Mouse (Mus musculus) heart, embryonic 10.5 days (tissue): Measurements from ENCODE around the gene Rasal2. TPM values are rescaled to one million over a fixed set of nuclear protein-coding genes. Genes with fewer than 3 reads are reported as not detected.

Source experiments
- DNase-seq: peaks from one replicate; pipeline ENCODE4 v3.0.0-alpha.2; 2017; ENCODE audit warnings: low spot score
- H3K27ac ChIP-seq: fragments of 300-500 bp; sonication (generic); 2 replicates; pipeline ENCODE4 v1.5.1; 2016; ENCODE audit warnings: mild to moderate bottlenecking
- H3K27me3 ChIP-seq: fragments of 300-500 bp; sonication (generic); 2 replicates; pipeline ENCODE4 v1.6.1; 2016; ENCODE audit warnings: mild to moderate bottlenecking; ENCODE audit not compliant: poor library complexity, insufficient read depth, severe bottlenecking
- H3K36me3 ChIP-seq: fragments of 300-500 bp; sonication (generic); 2 replicates; pipeline ENCODE4 v1.6.1; 2016; ENCODE audit warnings: mild to moderate bottlenecking, moderate library complexity
- H3K4me1 ChIP-seq: fragments of 300-500 bp; sonication (generic); 2 replicates; pipeline ENCODE4 v1.6.1; 2016; ENCODE audit warnings: mild to moderate bottlenecking
- H3K4me3 ChIP-seq: fragments of 300-500 bp; sonication (generic); 2 replicates; pipeline ENCODE4 v1.5.1; 2016; ENCODE audit warnings: mild to moderate bottlenecking, moderate library complexity
- H3K9me3 ChIP-seq: fragments of 300-500 bp; sonication (generic); 2 replicates; pipeline ENCODE4 v1.6.1; 2016; ENCODE audit warnings: mild to moderate bottlenecking, moderate library complexity
- WGBS: fragments of 180-500 bp; shearing (Covaris S2); methylation state at CpG from one replicate; pipeline ENCODE4 v1.1.7; 2016; 5-methylcytosine and 5-hydroxymethylcytosine counted together
- polyA plus RNA-seq: library from polyadenylated mRNA; unstranded; fragments of >200 nt; fragmentation: Nextera tagmentation; extraction: Ambion mirVana; gene quantifications from 2 replicates; pipeline ENCODE4 v1.2.1, GENCODE M21; 2016

Gene Rasal2
- polyA plus RNA-seq, 1 experiment from 2014 or later: 13.2 TPM

DNA sequence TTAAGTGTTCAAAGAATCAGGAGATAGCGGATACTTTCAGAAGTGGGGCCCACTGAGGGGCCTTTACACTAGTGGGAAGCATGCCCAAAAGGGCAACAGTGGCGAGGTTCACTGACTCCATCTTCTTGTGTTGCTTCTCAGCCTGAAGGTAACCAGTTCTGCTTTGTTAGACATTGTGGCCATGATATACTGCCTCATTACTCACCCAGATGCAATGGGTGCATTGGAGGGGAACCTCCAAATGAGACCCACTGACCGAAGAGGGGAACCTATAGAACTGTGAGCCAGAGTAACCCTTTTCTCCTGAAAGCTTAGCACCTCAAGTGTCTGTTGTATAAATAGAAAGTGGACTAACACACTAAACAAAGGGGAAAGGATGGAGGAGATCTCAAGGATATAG, 116.5 kb downstream of the Rasal2 start:
- no peaks in the 10 kb centered on the region for H3K4me1 ChIP-seq
- WGBS: 92% methylated on average over 3 of the region's 3 CpGs
- no peak overlapping the region for H3K4me3 ChIP-seq
- no peak for DNase-seq
- 0 out of 2 replicates have a peak, but pooled peaks cover 4% of the 10 kb centered on the region for H3K36me3 ChIP-seq
- H3K27ac ChIP-seq: no peak overlapping the region
- no peaks in the 10 kb centered on the region for H3K9me3 ChIP-seq
- H3K27me3 ChIP-seq: no peaks in the 10 kb centered on the region

DNA sequence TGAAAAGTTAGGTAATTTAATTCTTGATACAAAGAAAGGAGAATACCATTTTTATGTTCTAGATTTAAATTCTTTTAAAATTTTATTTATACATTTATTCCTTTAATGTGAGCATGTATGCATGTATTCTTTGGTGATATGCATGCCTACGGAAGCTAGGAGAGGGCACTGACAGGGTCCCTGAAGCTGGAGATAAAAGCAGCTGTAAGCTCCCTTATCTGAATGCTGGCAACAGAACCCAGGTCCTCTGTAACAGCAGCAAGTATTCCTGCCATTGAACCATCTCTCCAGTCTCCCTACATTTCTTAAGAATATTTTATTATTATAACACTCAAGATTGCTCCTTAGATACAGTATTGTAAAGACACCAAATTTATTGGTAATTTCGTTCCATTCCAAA, 122.2 kb downstream of the Rasal2 start:
- H3K27me3 ChIP-seq: no peaks in the 10 kb centered on the region
- H3K9me3 ChIP-seq: no peaks in the 10 kb centered on the region
- no peak overlapping the region for H3K27ac ChIP-seq
- H3K4me3 ChIP-seq: no peak overlapping the region
- WGBS: 55% methylated on average over 2 of the region's 2 CpGs
- no peak for DNase-seq
- H3K36me3 ChIP-seq: no peaks in the 10 kb centered on the region
- H3K4me1 ChIP-seq: no peaks in the 10 kb centered on the region

DNA sequence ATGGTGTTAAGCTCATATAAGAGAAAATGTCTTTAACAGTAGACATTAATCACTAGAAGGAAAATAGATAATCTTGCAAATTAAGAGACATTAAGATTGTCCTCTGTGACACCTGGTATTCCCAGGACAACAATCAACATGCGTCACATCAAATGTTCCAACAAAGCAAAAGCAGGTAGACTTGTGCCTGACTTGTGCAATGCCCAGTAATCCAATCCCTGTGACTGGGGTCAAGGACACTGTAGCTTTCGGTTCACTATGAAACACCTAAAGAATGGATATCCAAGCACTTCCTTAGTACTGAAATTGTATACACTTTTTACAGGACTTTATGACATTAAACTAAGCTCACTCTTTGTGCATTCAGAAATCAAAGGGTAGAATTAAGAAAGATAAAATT, 123.1 kb downstream of the Rasal2 start:
- Histone ChIP-seq H3K36me3 (no peaks in the 10 kb centered on the region), H3K9me3 (no peaks in the 10 kb centered on the region), H3K27ac (no peak overlapping the region), H3K27me3 (no peaks in the 10 kb centered on the region), H3K4me1 (no peaks in the 10 kb centered on the region), H3K4me3 (no peak overlapping the region)
- no peak for DNase-seq
- WGBS: 86% methylated on average over 2 of the region's 2 CpGs

DNA sequence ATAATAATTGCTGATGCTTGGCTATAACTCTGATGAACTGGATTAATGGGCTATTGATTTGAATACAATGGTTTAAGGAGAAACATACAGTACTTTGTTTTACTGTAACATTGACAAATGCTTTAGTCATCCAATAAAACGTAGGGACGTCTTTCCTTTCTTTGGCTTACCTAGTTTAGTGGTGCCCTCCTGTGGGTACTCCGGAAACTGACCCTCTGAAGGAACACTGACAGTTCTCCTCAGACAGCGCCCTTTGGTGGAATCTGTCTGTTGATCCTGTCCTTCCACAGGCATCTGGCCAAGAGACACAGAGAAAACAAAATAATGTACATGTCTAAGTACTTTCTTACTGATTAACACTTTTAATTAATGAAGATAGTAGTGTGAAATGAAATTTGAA, 125.8 kb downstream of the Rasal2 start:
- Histone ChIP-seq H3K4me1 (no peaks in the 10 kb centered on the region), H3K9me3 (no peaks in the 10 kb centered on the region), H3K36me3 (no peaks in the 10 kb centered on the region), H3K4me3 (no peak overlapping the region), H3K27ac (no peak overlapping the region), H3K27me3 (no peaks in the 10 kb centered on the region)
- DNase-seq: no peak
- 9% methylated on average over 4 of the region's 4 CpGs for WGBS

DNA sequence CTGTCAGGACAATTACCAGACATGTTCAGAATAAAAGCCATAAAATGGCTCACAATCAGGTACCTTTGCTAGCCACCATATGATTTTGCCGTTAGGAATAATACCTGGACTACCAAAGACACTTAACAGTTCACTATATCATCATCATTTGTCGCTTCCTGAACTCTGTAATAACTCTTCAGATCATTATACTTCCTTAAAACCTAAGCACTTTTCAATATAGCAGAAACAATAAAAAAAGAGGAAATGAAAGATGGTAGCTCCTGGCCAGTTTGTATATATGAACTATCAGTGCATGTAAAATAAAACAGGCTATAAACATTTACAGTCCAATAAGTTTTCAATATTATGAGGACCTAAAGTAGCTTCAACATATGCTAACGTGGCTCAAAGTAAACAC, 127.0 kb downstream of the Rasal2 start:
- Histone ChIP-seq H3K27ac (no peak overlapping the region), H3K9me3 (no peaks in the 10 kb centered on the region), H3K27me3 (no peaks in the 10 kb centered on the region), H3K36me3 (no peaks in the 10 kb centered on the region), H3K4me3 (no peak overlapping the region), H3K4me1 (no peaks in the 10 kb centered on the region)
- 87% methylated on average over 3 of the region's 3 CpGs for WGBS
- DNase-seq: no peak

DNA sequence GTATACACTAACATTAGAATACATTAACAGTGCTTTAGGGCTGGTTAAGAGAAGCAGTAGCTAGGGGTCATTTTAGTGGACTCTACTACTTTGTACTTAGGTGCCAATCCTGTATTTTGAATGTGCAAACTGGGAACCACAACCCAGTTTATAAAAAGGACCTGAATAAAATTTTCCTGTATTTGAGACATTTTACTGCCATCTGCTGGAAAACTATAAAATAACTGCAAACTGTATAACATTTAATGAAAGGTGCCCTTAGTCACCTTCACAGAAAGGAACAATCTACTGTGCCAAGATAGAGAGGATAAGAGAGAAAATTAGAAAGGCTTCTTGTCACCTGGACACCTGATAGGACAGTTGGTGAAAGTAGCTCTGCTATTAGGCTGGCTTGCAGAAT, 131.6 kb downstream of the Rasal2 start:
- Histone ChIP-seq H3K27me3 (no peaks in the 10 kb centered on the region), H3K9me3 (no peaks in the 10 kb centered on the region)
- DNase-seq: no peak

DNA sequence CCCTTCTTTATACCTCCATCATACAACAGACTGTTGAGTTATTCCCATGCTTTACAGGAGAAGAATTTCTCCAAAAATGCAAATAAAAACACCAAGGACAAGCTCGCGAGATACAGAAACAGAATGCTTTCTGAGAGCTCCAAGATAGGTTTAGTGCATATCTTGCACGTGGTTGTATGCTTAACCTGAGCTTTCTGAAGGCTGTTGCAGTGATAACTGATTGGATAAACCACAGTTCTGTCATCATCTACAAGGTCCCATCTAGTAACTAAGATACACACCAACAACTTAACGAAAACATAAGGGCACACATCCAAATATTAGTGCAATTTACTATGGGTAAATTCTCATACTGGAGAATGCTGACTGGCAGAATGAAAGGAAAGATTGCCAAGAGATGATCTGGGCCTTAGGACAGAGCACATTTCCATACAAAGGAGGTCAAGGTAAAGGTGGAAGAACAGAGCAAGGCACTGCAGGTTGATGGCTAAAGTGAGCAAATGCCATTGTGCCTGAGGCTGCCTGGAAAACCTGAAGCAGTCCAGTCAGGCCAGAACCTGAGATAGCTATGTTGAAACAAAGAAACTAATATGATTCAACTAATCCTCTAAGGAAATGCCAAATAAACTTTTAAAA, 136.6 kb downstream of the Rasal2 start:
- Histone ChIP-seq H3K4me3 (no peak overlapping the region), H3K27ac (no peak overlapping the region), H3K9me3 (no peaks in the 10 kb centered on the region), H3K4me1 (peaks cover 9% of the 10 kb centered on the region; the same call in 1 of the 2 replicates), H3K27me3 (no peaks in the 10 kb centered on the region), H3K36me3 (no peaks in the 10 kb centered on the region)
- no peak for DNase-seq
- 74% methylated on average over 4 of the region's 4 CpGs for WGBS

More for the DNA sequence above, 131.6 kb downstream of the Rasal2 start:
- 0 out of 2 replicates have a peak, but pooled peaks cover 3% of the 10 kb centered on the region for H3K4me1 ChIP-seq
- H3K4me3 ChIP-seq: no peak overlapping the region
- no peak overlapping the region for H3K27ac ChIP-seq
- no peaks in the 10 kb centered on the region for H3K36me3 ChIP-seq

DNA sequence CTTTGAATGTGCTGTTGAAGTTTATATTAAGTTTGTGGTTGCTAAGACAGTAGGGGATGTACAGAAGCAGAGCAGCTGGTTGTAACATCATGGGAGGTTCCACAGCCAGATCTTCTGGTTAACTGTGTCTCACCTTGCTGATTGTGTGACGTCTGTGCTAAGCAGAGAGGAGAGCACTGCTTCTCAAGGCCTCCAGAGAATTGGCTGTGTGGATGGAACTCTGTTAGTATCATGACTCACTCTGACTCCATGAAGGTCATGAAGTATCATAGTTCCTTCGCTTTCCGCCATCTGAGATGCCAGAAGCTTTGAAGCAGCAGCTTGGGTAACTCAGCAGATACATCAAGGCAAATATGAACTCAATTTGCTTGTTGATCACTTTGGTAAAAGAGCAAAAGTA, 144.5 kb downstream of the Rasal2 start:
- no peak for DNase-seq
- WGBS: 77% methylated on average over 3 of the region's 3 CpGs
- Histone ChIP-seq H3K27me3 (no peaks in the 10 kb centered on the region), H3K36me3 (no peaks in the 10 kb centered on the region), H3K4me1 (no peaks in the 10 kb centered on the region), H3K27ac (no peak overlapping the region), H3K4me3 (no peak overlapping the region), H3K9me3 (no peaks in the 10 kb centered on the region)

DNA sequence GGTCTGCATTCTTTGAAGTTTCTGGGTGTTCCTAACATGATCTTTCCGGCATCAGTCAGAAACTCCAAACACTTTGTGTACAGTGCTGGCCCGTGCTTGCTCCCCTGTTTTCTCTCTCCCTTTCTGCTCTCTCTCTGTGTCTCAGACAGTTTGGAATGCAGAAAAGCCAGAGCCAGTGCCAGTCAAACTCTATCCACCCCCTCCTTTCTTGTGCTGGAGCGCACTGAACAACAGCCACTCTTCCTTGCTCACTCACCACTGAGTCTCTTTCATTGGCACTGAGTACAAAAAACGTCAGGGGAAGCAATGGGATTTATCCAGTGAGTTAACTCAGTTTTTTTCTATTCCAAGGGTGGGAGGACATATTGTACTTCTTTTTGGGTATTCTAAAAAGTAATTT, 155.8 kb downstream of the Rasal2 start:
- Histone ChIP-seq H3K27me3 (no peaks in the 10 kb centered on the region), H3K27ac (peak overlapping the region; percentile 49; the same call in 1 of the 2 replicates), H3K4me1 (peaks cover 6% of the 10 kb centered on the region; the same call in 1 of the 2 replicates), H3K4me3 (peak overlapping the region; percentile 35), H3K9me3 (no peaks in the 10 kb centered on the region), H3K36me3 (no peaks in the 10 kb centered on the region)
- 20% methylated on average over 4 of the region's 4 CpGs for WGBS
- peak; percentile 76 for DNase-seq

DNA sequence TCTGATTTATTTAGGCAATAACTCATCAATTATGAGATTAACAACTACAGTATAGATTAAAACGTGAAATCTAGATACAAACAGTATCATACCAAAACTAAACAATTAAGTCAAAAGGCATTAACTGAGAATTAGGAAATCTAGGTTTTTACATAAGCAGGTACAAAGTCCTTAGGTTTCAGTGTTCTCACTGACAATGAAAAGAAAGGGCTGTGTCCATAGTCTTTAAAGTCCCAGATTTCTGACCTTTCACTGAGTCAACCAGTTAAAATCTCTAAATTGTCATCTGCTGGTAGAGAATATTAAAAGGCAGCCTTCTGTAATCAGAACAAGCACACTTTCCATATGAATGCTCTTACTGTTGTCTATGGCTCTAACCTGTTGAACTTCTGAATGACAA, 156.6 kb downstream of the Rasal2 start:
- WGBS: 79% methylated on average over 1 of the region's 1 CpGs
- peak overlapping the region; percentile 35; the same call in 1 of the 2 replicates for H3K4me3 ChIP-seq
- H3K4me1 ChIP-seq: peaks cover 6% of the 10 kb centered on the region; the same call in 1 of the 2 replicates
- no peak for DNase-seq
- no peaks in the 10 kb centered on the region for H3K27me3 ChIP-seq
- H3K27ac ChIP-seq: peak overlapping the region; percentile 49; the same call in 1 of the 2 replicates
- H3K36me3 ChIP-seq: no peaks in the 10 kb centered on the region
- no peaks in the 10 kb centered on the region for H3K9me3 ChIP-seq

DNA sequence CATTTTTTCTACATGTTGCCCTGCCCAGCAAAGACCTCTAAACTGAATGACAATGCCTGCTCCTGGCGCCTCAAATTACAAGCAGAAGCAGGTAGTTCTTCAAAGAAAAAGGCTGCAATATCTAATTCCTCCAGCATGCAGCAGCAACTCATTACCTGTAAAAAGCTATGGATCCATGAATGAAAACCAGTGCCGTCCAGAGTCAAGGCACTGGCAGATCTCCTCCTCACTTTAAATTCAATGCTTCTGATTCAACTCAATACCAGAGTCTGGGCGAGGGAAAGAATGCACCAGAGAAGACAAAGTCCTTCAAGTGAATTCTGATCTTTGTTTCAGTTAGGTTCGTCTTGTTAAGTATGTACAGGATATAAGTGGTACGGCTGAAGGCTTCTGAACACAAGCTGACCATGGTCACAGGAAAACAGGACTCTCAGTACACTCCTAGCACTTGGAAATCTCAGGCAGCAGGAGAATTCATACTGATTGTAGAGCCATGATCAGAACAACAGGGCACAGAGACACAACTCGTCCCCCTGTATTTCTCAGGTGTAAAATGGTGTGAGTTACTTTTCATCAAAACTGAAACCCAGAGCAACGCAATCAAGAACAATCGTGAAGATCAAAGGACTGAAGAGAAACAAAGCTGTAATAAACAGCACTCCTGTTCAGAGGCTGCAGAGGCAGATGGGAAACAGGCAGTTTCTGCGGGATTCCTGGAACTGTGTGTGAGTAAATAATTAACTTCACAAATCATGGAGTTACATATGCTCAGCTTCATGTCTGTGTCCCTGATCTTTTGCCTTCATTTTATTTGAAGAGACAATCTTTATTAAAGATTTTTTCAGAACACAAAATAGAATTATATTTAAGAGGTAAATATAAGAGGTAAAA, 158.6 kb downstream of the Rasal2 start:
- Histone ChIP-seq H3K9me3 (no peaks in the 10 kb centered on the region), H3K27ac (no peak overlapping the region), H3K4me3 (no peak overlapping the region), H3K4me1 (peaks cover 6% of the 10 kb centered on the region; the same call in 1 of the 2 replicates), H3K27me3 (no peaks in the 10 kb centered on the region), H3K36me3 (no peaks in the 10 kb centered on the region)
- DNase-seq: no peak
- WGBS: 78% methylated on average over 9 of the region's 9 CpGs

DNA sequence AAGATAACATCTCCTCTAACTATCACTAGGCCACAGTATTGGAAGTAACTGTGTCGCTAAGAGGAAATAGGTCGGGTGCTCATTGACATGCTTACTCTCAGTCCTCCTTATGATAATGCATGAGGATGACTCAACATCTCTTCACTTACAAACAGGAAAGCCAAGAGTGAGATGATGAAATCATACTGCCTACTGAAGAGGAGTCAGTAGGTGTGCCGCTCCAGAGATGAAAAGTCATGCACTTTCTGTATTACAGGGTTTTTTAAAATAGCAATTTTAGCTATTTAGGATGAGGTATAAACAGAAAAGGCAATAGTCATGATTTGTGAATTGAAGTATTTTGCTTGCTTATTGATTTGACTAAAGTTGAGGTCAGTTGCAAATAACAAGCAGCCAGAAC, 164.3 kb downstream of the Rasal2 start:
- Histone ChIP-seq H3K27me3 (no peaks in the 10 kb centered on the region), H3K36me3 (no peaks in the 10 kb centered on the region), H3K4me1 (peaks cover 11% of the 10 kb centered on the region; the same call in 1 of the 2 replicates), H3K9me3 (no peaks in the 10 kb centered on the region), H3K4me3 (no peak overlapping the region), H3K27ac (no peak overlapping the region)
- 84% methylated on average over 3 of the region's 3 CpGs for WGBS
- DNase-seq: no peak

DNA sequence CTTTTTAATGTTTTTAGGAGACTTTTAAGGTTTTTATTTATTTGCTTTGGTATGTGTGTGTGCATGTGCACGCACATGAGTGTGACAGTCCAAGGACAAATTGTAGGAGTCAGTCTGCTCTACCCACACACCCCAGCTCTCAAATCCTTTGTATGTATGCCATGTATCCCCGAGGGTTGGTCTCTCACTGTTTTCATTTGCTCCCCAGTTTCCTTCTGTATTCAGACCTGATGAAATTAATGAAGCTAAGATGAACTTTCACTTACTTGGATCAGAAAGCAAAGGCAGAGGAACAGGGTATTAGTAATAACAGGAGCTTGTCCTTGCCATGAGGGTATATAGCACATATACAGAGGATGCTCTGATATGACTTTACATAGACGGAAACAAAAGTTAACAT, 165.1 kb downstream of the Rasal2 start:
- Histone ChIP-seq H3K27me3 (no peaks in the 10 kb centered on the region), H3K36me3 (no peaks in the 10 kb centered on the region), H3K4me1 (peaks cover 11% of the 10 kb centered on the region; the same call in 1 of the 2 replicates), H3K27ac (no peak overlapping the region), H3K4me3 (no peak overlapping the region), H3K9me3 (no peaks in the 10 kb centered on the region)
- DNase-seq: no peak
- 81% methylated on average over 3 of the region's 3 CpGs for WGBS
